Mouse (Mus musculus) lung, adult 2 months (tissue): ENCODE data around the gene Lgr6.

Experiments
- CTCF ChIP-seq: fragments of 200-500 bp; IDR thresholded peaks from 2 replicates; pipeline ENCODE4 v1.5.1; 2011; ENCODE audit warnings: mild to moderate bottlenecking, low read length, control low read depth; ENCODE audit not compliant: insufficient read depth
- POLR2A ChIP-seq: fragments of 200-500 bp; IDR thresholded peaks from 2 replicates; pipeline ENCODE4 v1.6.1; 2011; ENCODE audit warnings: low read depth, mild to moderate bottlenecking, control low read depth, low read length, borderline replicate concordance; ENCODE audit errors: extremely low read depth

DNA sequence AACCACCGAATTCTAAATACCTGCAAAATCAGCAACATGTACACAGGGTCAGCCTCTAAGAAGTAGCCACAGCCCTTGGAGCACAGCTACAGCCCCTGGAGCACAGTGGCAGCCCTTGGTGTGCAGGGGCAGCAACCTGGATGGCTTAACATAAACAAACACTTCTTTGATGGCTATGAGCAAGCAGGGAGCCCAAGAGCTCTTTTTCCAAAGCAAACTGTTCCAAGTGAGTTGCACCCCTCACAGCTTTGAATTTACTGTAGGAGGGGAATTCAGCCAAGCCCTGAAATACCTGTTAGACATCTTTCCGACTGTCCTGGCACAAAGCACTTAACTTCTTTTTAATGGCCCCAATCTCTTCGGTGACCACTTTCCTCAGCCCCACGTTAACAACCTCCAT is 164.2 kb downstream of the Lgr6 start:
- TF ChIP-seq CTCF (no peak), POLR2A (no peak)
